Mouse (Mus musculus) lung, embryonic 15.5 days (tissue): Measurements from ENCODE around the gene Fxyd3. TPM values are rescaled to one million over a fixed set of nuclear protein-coding genes. Genes with fewer than 3 reads are reported as not detected.

Experiments
- ATAC-seq: fragments of 200-750 bp; cut with Nextera tagmentation; 2 replicates; pipeline ENCODE4 v1.8.0; 2017; ENCODE audit warnings: moderate number of reproducible peaks, borderline replicate concordance; ENCODE audit not compliant: low FRiP score, low TSS enrichment; ENCODE audit errors: extremely low read depth
- H3K27ac ChIP-seq: fragments of 300-500 bp; sonication (generic); 2 replicates; pipeline ENCODE4 v1.5.1; 2015; ENCODE audit warnings: moderate library complexity, mild to moderate bottlenecking, inconsistent platforms
- H3K27me3 ChIP-seq: fragments of 300-500 bp; sonication (generic); 2 replicates; pipeline ENCODE4 v1.6.1; 2015; ENCODE audit warnings: inconsistent platforms
- H3K36me3 ChIP-seq: fragments of 300-500 bp; sonication (generic); 2 replicates; pipeline ENCODE4 v1.6.1; 2015; ENCODE audit warnings: inconsistent platforms
- H3K4me1 ChIP-seq: fragments of 300-500 bp; sonication (generic); 2 replicates; pipeline ENCODE4 v1.6.1; 2015; ENCODE audit warnings: inconsistent platforms
- H3K4me2 ChIP-seq: fragments of 300-500 bp; sonication (generic); 2 replicates; pipeline ENCODE4 v1.6.1; 2015; ENCODE audit warnings: inconsistent platforms, mild to moderate bottlenecking, moderate library complexity
- H3K4me3 ChIP-seq: fragments of 300-500 bp; sonication (generic); 2 replicates; pipeline ENCODE4 v1.5.1; 2015; ENCODE audit warnings: mild to moderate bottlenecking, inconsistent platforms
- H3K9ac ChIP-seq: fragments of 300-500 bp; sonication (generic); 2 replicates; pipeline ENCODE4 v1.6.1; 2015; ENCODE audit warnings: inconsistent platforms
- H3K9me3 ChIP-seq: fragments of 300-500 bp; sonication (generic); 2 replicates; pipeline ENCODE4 v1.6.1; 2016; ENCODE audit warnings: inconsistent platforms
- WGBS: fragments of 180-500 bp; shearing (Covaris S2); methylation state at CpG from one replicate; pipeline ENCODE4 v1.1.7; 2015; 5-methylcytosine and 5-hydroxymethylcytosine counted together
- polyA plus RNA-seq: library from polyadenylated mRNA; unstranded; fragments of >200 nt; fragmentation: Nextera tagmentation; extraction: Ambion mirVana; gene quantifications from 2 replicates; pipeline ENCODE4 v1.2.1, GENCODE M21; 2015

The Fxyd3 gene
- polyA plus RNA-seq, 1 experiment from 2014 or later, result 50.1 TPM

- Histone ChIP-seq H3K4me2 (peak overlapping the region; percentile 51), H3K9me3 (no peaks in the 10 kb centered on the region), H3K27me3 (no peaks in the 10 kb centered on the region), H3K4me1 (peaks cover 5% of the 10 kb centered on the region; the same call in 1 of the 2 replicates), H3K9ac (no peak overlapping the region; the same call in 1 of the 2 replicates), H3K4me3 (peak overlapping the region; percentile 19), H3K36me3 (no peaks in the 10 kb centered on the region), H3K27ac (peak overlapping the region; percentile 3; the same call in 1 of the 2 replicates)
- peak; percentile 94 for ATAC-seq
- WGBS, result 35% methylated on average over 20 of the region's 20 CpGs
Measured at GRCm38 (mm10) chr7:31097583-31098248, 21.2 kb upstream of the Fxyd3 start.

DNA sequence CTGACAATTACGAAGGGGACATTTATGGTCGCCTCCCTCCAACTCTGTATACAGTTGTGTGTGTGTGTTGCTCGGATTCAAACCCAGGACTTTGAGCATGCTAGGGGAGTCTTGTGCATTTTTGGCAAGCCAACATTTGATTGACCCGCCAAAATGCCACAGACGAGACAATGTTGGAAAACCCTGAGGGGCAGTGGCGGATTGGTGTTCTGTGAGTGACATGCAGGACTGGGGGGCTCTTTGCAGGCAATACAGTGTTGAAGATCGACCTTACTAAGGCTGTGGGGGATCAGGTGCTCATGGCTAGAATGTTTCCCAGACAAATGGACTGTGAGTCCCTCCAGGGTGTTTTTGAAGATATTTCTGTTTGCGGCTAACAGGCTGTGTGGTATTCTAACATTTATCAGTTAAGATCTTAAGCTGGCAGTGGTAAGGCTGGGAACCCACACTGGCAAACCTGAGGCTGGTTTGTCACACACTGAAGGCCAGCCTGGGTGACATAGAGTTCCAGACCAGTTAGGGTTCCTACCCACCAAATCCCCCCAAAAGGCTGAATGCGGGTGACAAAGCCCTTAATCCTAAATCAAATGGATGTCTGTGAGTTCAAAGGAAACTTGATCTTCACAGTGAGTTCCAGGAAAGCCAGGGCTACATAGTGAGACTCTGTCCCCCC is 20.5 kb upstream of the Fxyd3 start:
- 66% methylated on average over 9 of the region's 9 CpGs for WGBS
- Histone ChIP-seq H3K9ac (no peak overlapping the region), H3K4me3 (no peak overlapping the region), H3K27me3 (no peaks in the 10 kb centered on the region), H3K27ac (no peak overlapping the region), H3K36me3 (no peaks in the 10 kb centered on the region), H3K4me1 (peaks cover 5% of the 10 kb centered on the region; the same call in 1 of the 2 replicates), H3K4me2 (no peak overlapping the region), H3K9me3 (no peaks in the 10 kb centered on the region)
- ATAC-seq, result no peak

DNA sequence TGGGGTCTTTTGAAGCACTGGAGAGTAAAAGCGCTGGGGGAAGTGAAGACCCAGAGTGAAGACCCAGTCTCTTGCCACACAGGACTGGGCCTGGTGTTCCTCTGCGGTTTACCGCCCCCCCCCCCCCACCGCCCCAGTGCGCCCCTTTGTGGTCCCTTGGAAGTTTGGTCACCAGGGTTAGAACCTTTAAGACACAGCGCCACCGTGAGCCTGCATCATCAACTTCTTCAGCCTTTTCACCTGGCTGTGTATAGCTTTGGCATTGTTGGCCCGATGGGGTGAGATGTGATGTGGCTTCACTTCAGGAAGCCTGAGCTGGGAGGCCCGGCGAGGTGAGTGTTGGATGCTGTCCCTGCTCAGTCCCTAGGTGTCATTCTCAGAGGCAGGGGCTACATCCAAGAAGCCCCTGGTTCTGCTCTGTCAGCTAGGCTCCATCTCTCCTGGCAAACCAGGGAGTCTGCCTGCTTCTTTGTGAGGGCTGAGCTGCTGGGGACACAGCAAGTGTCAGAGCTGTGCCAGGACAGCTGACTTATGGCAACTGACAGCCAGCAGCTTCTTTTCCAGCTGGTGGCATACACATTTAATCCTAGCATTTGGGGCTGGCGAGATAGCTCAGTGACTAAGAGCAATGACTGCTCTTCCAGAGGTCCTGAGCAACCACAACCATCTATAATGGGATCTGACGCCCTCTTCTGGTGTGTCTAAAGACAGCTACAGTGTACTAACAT is 18.4 kb upstream of the Fxyd3 start:
- Histone ChIP-seq H3K4me3 (no peak overlapping the region), H3K9me3 (no peaks in the 10 kb centered on the region), H3K4me1 (peaks cover 5% of the 10 kb centered on the region; the same call in 1 of the 2 replicates), H3K27me3 (no peaks in the 10 kb centered on the region), H3K36me3 (no peaks in the 10 kb centered on the region), H3K4me2 (no peak overlapping the region), H3K9ac (no peak overlapping the region), H3K27ac (no peak overlapping the region)
- ATAC-seq, result no peak; the same call in 1 of the 2 replicates
- 25% methylated on average over 10 of the region's 12 CpGs for WGBS

DNA sequence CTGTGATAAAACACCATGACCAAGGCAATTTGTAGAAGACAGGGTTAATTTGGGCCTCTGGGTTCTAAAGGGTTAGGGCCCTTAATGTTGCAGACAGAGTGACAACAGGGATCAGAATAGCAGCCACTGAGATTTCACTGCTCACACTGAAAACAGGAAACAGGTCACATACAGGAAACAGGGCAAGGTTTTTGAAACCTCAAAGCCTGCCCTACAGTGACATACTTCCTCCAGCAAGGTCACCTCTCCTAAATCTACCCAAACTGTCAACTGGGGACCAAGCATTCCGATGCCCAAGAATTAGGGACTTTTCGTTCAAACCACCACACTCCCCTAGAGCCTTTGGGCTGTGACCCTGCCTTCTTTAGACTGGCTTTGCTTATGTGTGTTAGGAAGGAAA is 13.2 kb upstream of the Fxyd3 start:
- 80% methylated on average over 2 of the region's 2 CpGs for WGBS
- H3K4me1 ChIP-seq, result peaks cover 11% of the 10 kb centered on the region
- H3K9me3 ChIP-seq, result no peaks in the 10 kb centered on the region
- ATAC-seq, result no peak
- no peak overlapping the region for H3K4me2 ChIP-seq
- no peaks in the 10 kb centered on the region for H3K27me3 ChIP-seq
- no peak overlapping the region for H3K4me3 ChIP-seq
- no peaks in the 10 kb centered on the region for H3K36me3 ChIP-seq
- H3K27ac ChIP-seq, result no peak overlapping the region
- H3K9ac ChIP-seq, result no peak overlapping the region

- Histone ChIP-seq H3K4me1 (peaks cover 21% of the 10 kb centered on the region), H3K27ac (no peak overlapping the region), H3K4me2 (no peak overlapping the region), H3K9me3 (no peaks in the 10 kb centered on the region), H3K9ac (no peak overlapping the region), H3K4me3 (no peak overlapping the region), H3K27me3 (no peaks in the 10 kb centered on the region), H3K36me3 (no peaks in the 10 kb centered on the region)
- 48% methylated on average over 3 of the region's 3 CpGs for WGBS
- ATAC-seq, result no peak
Measured at GRCm38 (mm10) chr7:31088206-31088605, 11.7 kb upstream of the Fxyd3 start.

- Histone ChIP-seq H3K4me1 (peaks cover 21% of the 10 kb centered on the region), H3K27ac (no peak overlapping the region), H3K4me2 (no peak overlapping the region), H3K9ac (no peak overlapping the region), H3K36me3 (no peaks in the 10 kb centered on the region), H3K9me3 (no peaks in the 10 kb centered on the region), H3K27me3 (no peaks in the 10 kb centered on the region), H3K4me3 (no peak overlapping the region)
- no peak for ATAC-seq
- 50% methylated on average over 2 of the region's 2 CpGs for WGBS
Measured at GRCm38 (mm10) chr7:31087262-31087661, 10.8 kb upstream of the Fxyd3 start.

- Histone ChIP-seq H3K9ac (no peak overlapping the region), H3K4me3 (no peak overlapping the region), H3K4me1 (peaks cover 21% of the 10 kb centered on the region), H3K27ac (no peak overlapping the region), H3K9me3 (no peaks in the 10 kb centered on the region), H3K4me2 (no peak overlapping the region), H3K36me3 (no peaks in the 10 kb centered on the region), H3K27me3 (no peaks in the 10 kb centered on the region)
- no peak for ATAC-seq
- WGBS, result 87% methylated on average over 9 of the region's 9 CpGs
Measured at GRCm38 (mm10) chr7:31086175-31086755, 9.8 kb upstream of the Fxyd3 start.

GRCm38 (mm10) chr7:31085171-31085570 is 8.7 kb upstream of the Fxyd3 start:
- WGBS, result 52% methylated on average over 3 of the region's 3 CpGs
- Histone ChIP-seq H3K4me1 (peaks cover 21% of the 10 kb centered on the region), H3K27me3 (no peaks in the 10 kb centered on the region), H3K4me3 (no peak overlapping the region), H3K27ac (0 out of 2 replicates have a peak overlapping the region, but pooled peaks have one; percentile 2), H3K36me3 (no peaks in the 10 kb centered on the region), H3K9ac (no peak overlapping the region), H3K4me2 (no peak overlapping the region), H3K9me3 (no peaks in the 10 kb centered on the region)
- ATAC-seq, result no peak

GRCm38 (mm10) chr7:31084140-31084539 is 7.6 kb upstream of the Fxyd3 start:
- WGBS, result 40% methylated on average over 9 of the region's 9 CpGs
- peak overlapping the region; percentile 32 for H3K27ac ChIP-seq
- H3K4me2 ChIP-seq, result no peak overlapping the region
- H3K9ac ChIP-seq, result no peak overlapping the region
- H3K27me3 ChIP-seq, result no peaks in the 10 kb centered on the region
- no peak for ATAC-seq
- peaks cover 21% of the 10 kb centered on the region for H3K4me1 ChIP-seq
- H3K36me3 ChIP-seq, result no peaks in the 10 kb centered on the region
- H3K9me3 ChIP-seq, result no peaks in the 10 kb centered on the region
- H3K4me3 ChIP-seq, result no peak overlapping the region

GRCm38 (mm10) chr7:31082831-31083588 is 6.5 kb upstream of the Fxyd3 start:
- Histone ChIP-seq H3K4me3 (no peak overlapping the region), H3K27me3 (no peaks in the 10 kb centered on the region), H3K27ac (no peak overlapping the region), H3K4me2 (no peak overlapping the region), H3K9ac (no peak overlapping the region), H3K36me3 (no peaks in the 10 kb centered on the region), H3K9me3 (no peaks in the 10 kb centered on the region), H3K4me1 (peaks cover 21% of the 10 kb centered on the region)
- 64% methylated on average over 14 of the region's 14 CpGs for WGBS
- ATAC-seq, result no peak

- no peak overlapping the region for H3K9ac ChIP-seq
- no peak overlapping the region for H3K4me2 ChIP-seq
- no peaks in the 10 kb centered on the region for H3K27me3 ChIP-seq
- no peak overlapping the region for H3K4me3 ChIP-seq
- H3K36me3 ChIP-seq, result no peaks in the 10 kb centered on the region
- no peaks in the 10 kb centered on the region for H3K9me3 ChIP-seq
- ATAC-seq, result no peak
- H3K4me1 ChIP-seq, result peaks cover 27% of the 10 kb centered on the region
- no peak overlapping the region for H3K27ac ChIP-seq
Measured at GRCm38 (mm10) chr7:31082106-31082505, 5.6 kb upstream of the Fxyd3 start.
